Mouse (Mus musculus) thymus, postnatal 10 days (tissue): ENCODE results near the gene Ssh1.
A peak's percentile ranks its signal among the peaks of the same experiment; 100 is the strongest.

Experiments used
- DNase-seq, 2 experiments: peaks; one replicate each; pipeline ENCODE4 v3.0.0; 2021; ENCODE audit warnings: low spot score in 2 of 2

Ssh1 gene

GRCm38 (mm10) chr5:113932310-113932709 is 61.4 kb downstream of the Ssh1 start:
- DNase-seq, result no peak

GRCm38 (mm10) chr5:113930648-113931609 is 62.8 kb downstream of the Ssh1 start:
- DNase-seq, result no peak

GRCm38 (mm10) chr5:113929950-113930647 is 63.6 kb downstream of the Ssh1 start:
- DNase-seq, result no peak

GRCm38 (mm10) chr5:113929526-113929925 is 64.2 kb downstream of the Ssh1 start:
- DNase-seq, result no peak

GRCm38 (mm10) chr5:113924608-113925007 is 69.1 kb downstream of the Ssh1 start:
- no peak for DNase-seq

- DNase-seq, result no peak
Observed at GRCm38 (mm10) chr5:113921310-113922166, 72.2 kb downstream of the Ssh1 start.

GRCm38 (mm10) chr5:113919060-113919459 is 74.6 kb downstream of the Ssh1 start:
- no peak for DNase-seq

- no peak for DNase-seq
Observed at GRCm38 (mm10) chr5:113918654-113919053, 75.0 kb downstream of the Ssh1 start.

GRCm38 (mm10) chr5:113910705-113911104 is 83.0 kb downstream of the Ssh1 start:
- no peak for DNase-seq

- DNase-seq, result no peak
Observed at GRCm38 (mm10) chr5:113910065-113910701, 83.5 kb downstream of the Ssh1 start.

- DNase-seq, result peak; percentile 95 to 100
Observed at GRCm38 (mm10) chr5:113908592-113909441, 84.9 kb downstream of the Ssh1 start, which contains the start of gene Coro1c. Coro1c (minus strand) TSS chr5:113908758.

- DNase-seq, result peak; percentile 49 to 57
Observed at GRCm38 (mm10) chr5:113907786-113908567, 85.7 kb downstream of the Ssh1 start.

GRCm38 (mm10) chr5:113906958-113907735 is 86.5 kb downstream of the Ssh1 start:
- DNase-seq, result peak in 1 of 2 experiments; percentile 8

- DNase-seq, result no peak
Observed at GRCm38 (mm10) chr5:113904987-113905386, 88.7 kb downstream of the Ssh1 start.

- DNase-seq, result no peak
Observed at GRCm38 (mm10) chr5:113902983-113903382, 90.7 kb downstream of the Ssh1 start.

- no peak for DNase-seq
Observed at GRCm38 (mm10) chr5:113902017-113902416, 91.7 kb downstream of the Ssh1 start.

GRCm38 (mm10) chr5:113901074-113901571 is 92.6 kb downstream of the Ssh1 start:
- no peak for DNase-seq

- DNase-seq, result no peak
Observed at GRCm38 (mm10) chr5:113899543-113899942, 94.2 kb downstream of the Ssh1 start.
